Mouse (Mus musculus) bone marrow, adult 2 months (tissue): ENCODE results near the gene Mid1.

Experiments
- CTCF ChIP-seq: fragments of 200-500 bp; IDR thresholded peaks from 2 replicates; pipeline ENCODE4 v1.5.1; 2011; ENCODE audit warnings: low read length, control low read depth; ENCODE audit not compliant: control insufficient read depth, insufficient read depth
- POLR2A ChIP-seq: fragments of 200-500 bp; IDR thresholded peaks from 2 replicates; pipeline ENCODE4 v1.6.1; 2011; ENCODE audit warnings: low read depth, mild to moderate bottlenecking, control low read depth, low read length, borderline replicate concordance; ENCODE audit not compliant: control insufficient read depth

DNA sequence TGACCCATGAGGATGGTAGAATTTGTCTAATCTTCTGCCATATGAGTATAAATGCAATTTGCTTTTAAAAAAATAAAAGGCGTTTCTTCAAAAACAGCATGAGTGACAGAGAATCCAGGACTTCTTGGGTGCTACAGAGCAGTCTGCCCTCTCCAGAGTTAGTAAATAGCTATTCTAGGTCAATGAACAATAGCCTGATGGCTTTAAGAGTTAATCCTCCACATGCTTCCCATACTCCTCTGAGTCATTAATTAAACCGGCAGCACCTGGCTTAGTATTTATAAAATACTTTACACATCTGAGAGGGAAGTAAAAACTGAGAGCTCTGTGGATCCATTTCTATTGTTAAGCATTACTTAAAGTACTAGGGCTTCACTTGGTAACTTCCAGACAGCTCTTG is 6.2 kb downstream of the Mid1 start:
- no peak for TF ChIP-seq POLR2A
- TF ChIP-seq CTCF = no peak
